Mouse (Mus musculus) hindbrain, postnatal 0 days (tissue): ENCODE data around the gene Pth2. TPM values are rescaled to one million over a fixed set of nuclear protein-coding genes. Genes with fewer than 3 reads are reported as not detected.

Experiments
- ATAC-seq: fragments of 200-750 bp; cut with Nextera tagmentation; 2 replicates; pipeline ENCODE4 v1.8.0; 2017; ENCODE audit warnings: mild to moderate bottlenecking, moderate TSS enrichment, moderate library complexity
- DNase-seq: peaks from one replicate; pipeline ENCODE4 v3.0.0-alpha.2; 2015; ENCODE audit warnings: low spot score
- H3K27ac ChIP-seq: fragments of 300-500 bp; sonication (generic); 2 replicates; pipeline ENCODE4 v1.5.1; 2014; ENCODE audit warnings: mild to moderate bottlenecking
- H3K27me3 ChIP-seq: fragments of 300-500 bp; sonication (generic); 2 replicates; pipeline ENCODE4 v1.6.1; 2014; ENCODE audit warnings: low read length, mixed read lengths; ENCODE audit not compliant: insufficient read depth
- H3K36me3 ChIP-seq: fragments of 300-500 bp; sonication (generic); 2 replicates; pipeline ENCODE4 v1.6.1; 2014; ENCODE audit warnings: low read length, mixed read lengths; ENCODE audit not compliant: insufficient read depth
- H3K4me1 ChIP-seq: fragments of 300-500 bp; sonication (generic); 2 replicates; pipeline ENCODE4 v1.6.1; 2014; ENCODE audit warnings: antibody characterized with exemption, low read length, mixed read lengths; ENCODE audit not compliant: insufficient read depth
- H3K4me2 ChIP-seq: fragments of 300-500 bp; sonication (generic); 2 replicates; pipeline ENCODE4 v1.6.1; 2014; ENCODE audit warnings: low read depth, mild to moderate bottlenecking, low read length, moderate library complexity, mixed read lengths
- H3K4me3 ChIP-seq: fragments of 300-500 bp; sonication (generic); 2 replicates; pipeline ENCODE4 v1.5.1; 2014; ENCODE audit warnings: low read length
- H3K9ac ChIP-seq: fragments of 300-500 bp; sonication (generic); replicated peaks from 2 replicates; pipeline ENCODE4 v1.6.1; 2014; ENCODE audit warnings: mild to moderate bottlenecking, low read length, moderate library complexity, mixed read lengths
- H3K9me3 ChIP-seq: fragments of 300-500 bp; sonication (generic); 2 replicates; pipeline ENCODE4 v1.6.1; 2016; ENCODE audit warnings: low read length, mixed read lengths
- CTCF ChIP-seq: IDR thresholded peaks from 2 replicates; pipeline ENCODE4 v1.5.1; 2016; ENCODE audit warnings: antibody characterized with exemption, control low read depth, low read depth
- WGBS: fragments of 180-500 bp; shearing (Covaris S2); extraction: QIAGEN DNeasy Blood & Tissue Kit; methylation state at CpG from one replicate; pipeline ENCODE4 v1.1.7; 2014; 5-methylcytosine and 5-hydroxymethylcytosine counted together
- polyA plus RNA-seq: library from polyadenylated mRNA; unstranded; fragments of >200 nt; fragmentation: Nextera tagmentation; extraction: Ambion mirVana; gene quantifications from 2 replicates; pipeline ENCODE4 v1.2.1, GENCODE M21; 2015
- total RNA-seq: library from RNA; depleted of rRNA; stranded (reverse); fragments of >200 nt; gene quantifications from 2 replicates; pipeline ENCODE4 v1.2.3, GENCODE M21; 2014

Gene Pth2
- total and polyA plus RNA-seq, 2 experiments from 2014 or later: 2.1 TPM; not detected in 1

DNA sequence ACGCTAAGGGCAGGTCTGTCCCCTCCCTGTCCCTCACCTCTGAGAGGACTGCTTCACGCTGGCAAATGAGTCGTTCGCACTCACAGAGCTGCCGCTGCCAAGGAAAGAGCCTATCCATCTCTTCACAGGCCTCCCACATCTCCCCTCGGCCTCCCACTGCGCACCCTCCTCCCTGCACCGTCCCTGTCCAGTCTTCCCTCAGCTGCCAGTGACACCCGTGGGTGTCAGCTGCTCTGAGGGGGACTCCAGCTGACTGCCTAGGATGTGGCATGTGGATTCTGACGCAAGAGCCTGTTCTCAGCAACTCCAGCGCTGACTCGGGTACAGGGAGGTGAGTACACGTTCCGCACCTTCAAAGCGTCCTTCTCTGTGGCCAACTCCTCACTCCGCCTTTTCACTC lies 8.8 kb downstream of the Pth2 start:
- DNase-seq (no peak), ATAC-seq (no peak)
- Histone ChIP-seq H3K27me3 (0 out of 2 replicates have a peak, but pooled peaks cover 3% of the 10 kb centered on the region), H3K4me2 (no peak overlapping the region), H3K9ac (no peak overlapping the region), H3K27ac (no peak overlapping the region), H3K9me3 (no peaks in the 10 kb centered on the region), H3K4me3 (no peak overlapping the region), H3K36me3 (no peaks in the 10 kb centered on the region), H3K4me1 (no peaks in the 10 kb centered on the region)
- 50% methylated on average over 16 of the region's 16 CpGs for WGBS
- TF ChIP-seq CTCF: no peak

DNA sequence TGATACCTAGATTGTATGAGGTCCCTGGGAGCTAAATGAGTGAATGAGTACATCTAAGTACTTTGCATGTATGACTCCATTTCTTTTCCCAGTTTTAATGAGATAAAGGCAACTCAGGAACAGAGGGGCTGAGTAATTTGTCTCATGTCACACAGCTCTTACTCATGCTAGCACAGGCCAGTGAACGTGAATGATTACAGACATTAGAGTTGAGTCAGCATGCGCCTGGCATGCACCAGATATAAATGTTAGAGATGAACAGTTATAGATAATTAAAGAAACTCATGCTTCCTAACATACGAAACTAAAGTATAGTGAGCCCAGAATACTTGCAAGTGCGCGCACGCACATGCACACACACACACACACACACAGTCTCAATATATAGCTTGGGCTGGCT lies 9.4 kb downstream of the Pth2 start:
- no peak overlapping the region for H3K4me2 ChIP-seq
- DNase-seq (no peak), ATAC-seq (no peak)
- H3K9ac ChIP-seq: no peak overlapping the region
- H3K9me3 ChIP-seq: no peaks in the 10 kb centered on the region
- no peaks in the 10 kb centered on the region for H3K36me3 ChIP-seq
- no peak overlapping the region for H3K4me3 ChIP-seq
- no peak for TF ChIP-seq CTCF
- 90% methylated on average over 6 of the region's 6 CpGs for WGBS
- no peaks in the 10 kb centered on the region for H3K4me1 ChIP-seq
- H3K27ac ChIP-seq: no peak overlapping the region
- H3K27me3 ChIP-seq: no peaks in the 10 kb centered on the region

DNA sequence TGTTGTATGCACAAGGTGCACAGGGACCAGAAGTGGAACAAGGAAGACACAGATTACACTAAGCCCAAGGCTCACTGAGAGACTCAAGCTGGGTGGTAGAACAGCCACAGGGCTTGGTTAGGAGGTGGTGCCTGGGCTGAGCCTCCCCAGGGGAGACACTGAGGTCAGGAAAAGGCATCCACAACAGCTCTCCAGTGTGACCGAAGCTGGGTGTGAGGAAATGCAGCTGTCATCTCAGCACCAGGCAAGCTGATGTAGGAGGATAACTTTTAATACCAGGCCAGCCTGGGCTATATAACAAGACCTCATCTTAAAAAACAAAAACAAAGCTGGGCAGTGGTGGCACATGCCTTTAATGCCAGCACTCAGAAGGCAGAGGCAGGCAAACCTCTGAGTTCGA lies 10.4 kb downstream of the Pth2 start:
- Histone ChIP-seq H3K27me3 (no peaks in the 10 kb centered on the region), H3K4me1 (no peaks in the 10 kb centered on the region), H3K27ac (no peak overlapping the region), H3K9me3 (no peaks in the 10 kb centered on the region), H3K36me3 (no peaks in the 10 kb centered on the region), H3K4me3 (no peak overlapping the region), H3K4me2 (no peak overlapping the region), H3K9ac (no peak overlapping the region)
- ATAC-seq: no peak
- DNase-seq: no peak
- no peak for TF ChIP-seq CTCF
- 62% methylated on average over 2 of the region's 2 CpGs for WGBS

DNA sequence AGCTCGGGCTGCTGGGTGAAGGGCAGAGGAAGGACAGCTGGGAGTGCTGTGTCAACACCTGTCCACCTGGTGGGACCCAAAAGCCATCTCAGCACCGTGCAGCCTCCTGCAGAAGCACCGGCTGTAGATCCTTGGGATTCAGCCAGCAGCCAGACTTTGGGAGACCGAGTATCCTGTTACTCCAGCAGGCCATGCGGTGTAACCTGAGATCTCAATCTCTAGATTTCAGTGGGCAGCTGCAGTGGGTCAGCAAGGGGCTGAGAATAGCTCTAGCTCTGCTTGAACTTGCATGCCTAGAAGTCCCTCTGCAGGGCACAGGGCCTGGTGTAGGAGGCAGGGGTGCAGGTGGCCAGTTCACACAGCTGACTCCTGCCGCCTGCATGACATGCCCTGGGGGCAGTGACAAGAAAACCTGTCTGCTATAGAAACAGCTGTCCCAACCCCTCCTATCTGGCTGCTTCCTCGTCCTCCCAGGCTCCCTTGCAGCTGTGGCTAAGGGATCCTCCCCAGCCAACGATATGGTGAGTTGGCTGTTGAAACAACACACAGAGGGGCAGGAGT lies 11.1 kb downstream of the Pth2 start:
- Histone ChIP-seq H3K4me2 (no peak overlapping the region), H3K36me3 (no peaks in the 10 kb centered on the region), H3K9me3 (no peaks in the 10 kb centered on the region), H3K27ac (peak overlapping the region; percentile 26), H3K9ac (no peak overlapping the region), H3K4me1 (no peaks in the 10 kb centered on the region), H3K4me3 (no peak overlapping the region), H3K27me3 (no peaks in the 10 kb centered on the region)
- WGBS: 23% methylated on average over 8 of the region's 8 CpGs
- TF ChIP-seq CTCF: no peak
- peak; percentile 62 for ATAC-seq
- peak; percentile 67 for DNase-seq

DNA sequence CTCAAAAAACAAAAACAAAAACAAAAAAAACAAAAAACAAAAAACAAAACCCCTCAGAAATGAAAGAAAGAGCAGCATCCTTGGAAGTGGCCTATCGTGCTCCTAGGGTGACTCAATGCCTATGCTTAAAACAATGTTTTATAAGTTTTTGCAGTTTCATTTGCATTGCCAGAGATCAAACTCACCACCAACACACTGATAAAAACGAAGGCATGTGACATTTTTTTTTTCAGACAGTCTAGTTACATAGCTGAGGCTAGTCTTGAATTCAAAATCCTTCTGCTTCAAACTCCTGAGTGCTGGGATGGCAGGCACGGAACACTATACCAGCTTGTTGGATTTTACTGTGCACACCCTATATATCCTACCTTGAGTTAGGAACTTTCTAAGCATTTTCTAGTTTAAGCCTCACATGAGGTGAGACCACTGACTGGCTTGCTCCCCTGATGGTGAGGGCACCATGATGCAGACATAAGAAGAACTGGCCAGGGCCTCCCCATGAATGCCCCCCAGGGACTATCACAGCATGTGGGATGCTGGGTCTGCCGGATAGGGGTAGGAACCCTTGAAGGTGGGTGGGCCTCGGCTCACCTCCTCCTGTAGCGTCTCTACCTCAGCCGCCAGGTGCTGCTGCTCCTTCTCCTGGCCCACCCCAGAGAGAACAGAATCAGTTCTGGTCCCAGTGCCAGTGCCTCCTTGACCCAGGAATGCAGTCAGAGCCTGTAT lies 12.0 kb downstream of the Pth2 start:
- ATAC-seq: no peak

DNA sequence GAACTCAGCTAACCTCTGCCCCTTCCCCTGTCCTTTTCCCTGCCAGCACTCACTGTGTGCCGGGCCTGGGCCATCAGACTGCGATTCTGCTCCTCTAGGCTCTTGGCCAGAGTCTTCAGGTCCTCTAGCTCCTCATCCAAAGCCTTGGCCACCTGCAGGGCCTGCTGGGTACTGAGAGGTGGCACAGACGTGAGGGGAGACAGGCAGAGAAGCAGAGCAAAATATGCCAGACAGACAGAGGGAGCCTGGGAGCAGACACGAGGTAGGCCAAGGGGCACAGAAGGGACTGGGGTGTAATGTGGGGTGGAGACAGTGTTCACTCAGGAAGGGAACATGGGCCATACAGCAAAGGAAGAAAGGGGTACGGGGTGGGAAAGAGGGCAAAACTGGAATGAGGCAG lies 12.6 kb downstream of the Pth2 start:
- 50% methylated on average over 5 of the region's 5 CpGs for WGBS
- Histone ChIP-seq H3K4me1 (no peaks in the 10 kb centered on the region), H3K36me3 (no peaks in the 10 kb centered on the region), H3K4me3 (no peak overlapping the region), H3K9ac (no peak overlapping the region), H3K9me3 (no peaks in the 10 kb centered on the region), H3K4me2 (no peak overlapping the region), H3K27ac (no peak overlapping the region), H3K27me3 (no peaks in the 10 kb centered on the region)
- ATAC-seq (no peak), DNase-seq (no peak)
- TF ChIP-seq CTCF: peak; percentile 31; the same call in 1 of the 2 replicates

More for the DNA sequence above, 12.0 kb downstream of the Pth2 start:
- no peak overlapping the region for H3K27ac ChIP-seq
- H3K9ac ChIP-seq: no peak overlapping the region
- WGBS: 78% methylated on average over 7 of the region's 7 CpGs
- no peaks in the 10 kb centered on the region for H3K4me1 ChIP-seq
- no peak for DNase-seq
- no peak overlapping the region for H3K4me2 ChIP-seq
- H3K4me3 ChIP-seq: no peak overlapping the region
- no peaks in the 10 kb centered on the region for H3K36me3 ChIP-seq
- no peaks in the 10 kb centered on the region for H3K27me3 ChIP-seq
- no peak for TF ChIP-seq CTCF
- no peaks in the 10 kb centered on the region for H3K9me3 ChIP-seq
